Comparison of ENCODE assay signal across 9 mouse cellular contexts in the genomic region with DNA sequence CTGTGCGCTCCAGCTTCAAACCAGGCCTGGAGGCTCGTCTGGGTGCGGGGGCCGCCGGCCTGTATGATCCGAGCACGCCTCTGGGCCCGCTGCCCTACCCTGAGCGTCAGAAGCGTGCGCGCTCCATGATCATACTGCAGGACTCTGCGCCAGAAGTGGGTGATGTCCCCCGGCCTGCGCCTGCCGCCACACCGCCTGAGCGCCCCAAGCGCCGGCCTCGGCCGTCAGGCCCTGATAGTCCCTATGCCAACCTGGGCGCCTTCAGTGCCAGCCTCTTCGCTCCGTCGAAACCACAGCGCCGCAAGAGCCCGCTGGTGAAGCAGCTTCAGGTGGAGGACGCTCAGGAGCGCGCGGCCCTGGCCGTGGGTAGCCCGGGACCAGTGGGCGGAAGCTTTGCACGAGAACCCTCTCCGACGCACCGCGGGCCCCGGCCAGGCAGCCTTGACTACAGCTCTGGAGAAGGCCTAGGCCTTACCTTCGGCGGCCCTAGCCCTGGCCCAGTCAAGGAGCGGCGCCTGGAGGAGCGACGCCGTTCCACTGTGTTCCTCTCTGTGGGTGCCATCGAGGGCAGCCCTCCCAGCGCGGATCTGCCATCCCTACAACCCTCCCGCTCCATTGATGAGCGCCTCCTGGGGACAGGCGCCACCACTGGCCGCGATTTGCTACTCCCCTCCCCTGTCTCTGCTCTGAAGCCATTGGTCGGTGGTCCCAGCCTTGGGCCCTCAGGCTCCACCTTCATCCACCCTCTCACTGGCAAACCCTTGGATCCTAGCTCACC. TPM values are rescaled to one million over a fixed set of nuclear protein-coding genes. Genes with fewer than 3 reads are reported as not detected.
A peak's percentile ranks its signal among the peaks of the same experiment; 100 is the strongest.
DNase-seq lines count a peak whose midpoint lies in the region; ATAC-seq lines count a peak whose summit lies in the region.
"Had no signal": no experiment of that assay in that cellular context is flagged by ENCODE, and none has a peak within 500 bp of the region (broad histone marks: within the 10 kb centered on the region; RNA-seq: fewer than 3 reads in every experiment).

No protein-coding gene starts in this region.

- WGBS in midbrain, embryonic 11.5 days, result 8% methylated on average over 58 of the region's 58 CpGs

- no peaks in the 10 kb centered on the region for H3K9me3 ChIP-seq in midbrain, embryonic 11.5 days (ENCODE audit: control insufficient read depth, low read length)

- DNase-seq in layer of hippocampus, postnatal 10 days (ENCODE audit: low spot score in 2 of 2), result peak; percentile 62 to 65
- no peak for DNase-seq in layer of hippocampus, postnatal 36 days
- peak; percentile 66 to 70 for DNase-seq in cerebellum, postnatal 14 days
- peak; percentile 36 for DNase-seq in heart, postnatal 4 days
- peak; percentile 94 for DNase-seq in midbrain, embryonic 11.5 days (ENCODE audit: low spot score, missing footprints)
- DNase-seq in natural killer cell, adult 2 months (ENCODE audit: low spot score in 2 of 2), result no peak
- no peak for DNase-seq in spleen, postnatal 4 days (ENCODE audit: low spot score in 2 of 2)

- H3K9ac ChIP-seq in midbrain, embryonic 11.5 days (ENCODE audit: low read length), result peak overlapping the region; percentile 48

- peaks cover 12% of the 10 kb centered on the region for H3K4me1 ChIP-seq in midbrain, embryonic 11.5 days (ENCODE audit: control insufficient read depth, insufficient read depth, low read length)

- H3K36me3 ChIP-seq in midbrain, embryonic 11.5 days (ENCODE audit: control insufficient read depth, insufficient read depth, low read length), result no peaks in the 10 kb centered on the region; the same call in 1 of the 2 replicates

- peak overlapping the region; percentile 34 for H3K4me3 ChIP-seq in midbrain, embryonic 11.5 days (ENCODE audit: low read depth, low read length)

- peak; percentile 82 for ATAC-seq in midbrain, embryonic 11.5 days (ENCODE audit: low FRiP score)
- no peak for ATAC-seq in CD4-positive, CD25-positive, alpha-beta regulatory T cell, adult 4 months

- H3K27me3 ChIP-seq in midbrain, embryonic 11.5 days (ENCODE audit: control insufficient read depth, insufficient read depth, low read length), result peaks cover 8% of the 10 kb centered on the region

- no peak overlapping the region for H3K27ac ChIP-seq in midbrain, embryonic 11.5 days (ENCODE audit: low read depth, low read length)

- H3K4me2 ChIP-seq in midbrain, embryonic 11.5 days, result peak overlapping the region; percentile 60

RNA-seq across cellular contexts. Expression of gene Acr, which starts 20.1 kb away (rescaled TPM):
- 1 to 10 TPM; 1.8 to 3.1 TPM for total RNA-seq in layer of hippocampus, postnatal 10 days (2021)
- total RNA-seq in layer of hippocampus, postnatal 36 days (2021), result 1 to 10 TPM in 1 of 2 experiments, under 1 TPM in 1; 0.91 to 1.2 TPM
- 1 to 10 TPM in 1 of 2 experiments, under 1 TPM in 1; 0.76 to 1.3 TPM for total RNA-seq in heart, postnatal 4 days (2021)
- polyA plus RNA-seq in midbrain, embryonic 11.5 days (2014; fragmentation: Nextera tagmentation; extraction: Ambion mirVana), result 0.42 and 0.43 TPM in 2 replicates
- polyA plus RNA-seq in CD4-positive, CD25-positive, alpha-beta regulatory T cell, adult 4 months (2017; shearing (Covaris generic)), result not detected
- total RNA-seq: liver, adult 2 months had no signal

RNA-seq across cellular contexts. Expression of gene Rabl2, which starts 43.7 kb away (rescaled TPM):
- total RNA-seq in layer of hippocampus, postnatal 10 days (2021), result 10 to 100 TPM; 31.4 to 36.3 TPM
- total RNA-seq in layer of hippocampus, postnatal 36 days (2021), result 10 to 100 TPM; 27.1 to 31.2 TPM
- 1 to 10 TPM; 6.9 to 8.3 TPM for total RNA-seq in heart, postnatal 4 days (2021)
- 84.3 and 87.3 TPM in 2 replicates for polyA plus RNA-seq in midbrain, embryonic 11.5 days (2014; fragmentation: Nextera tagmentation; extraction: Ambion mirVana)
- 1 to 10 TPM; 1.3 to 2.2 TPM for polyA plus RNA-seq in CD4-positive, CD25-positive, alpha-beta regulatory T cell, adult 4 months (2017; shearing (Covaris generic))

RNA-seq across cellular contexts. Expression of gene Shank3, which starts 48.6 kb away (rescaled TPM):
- 100 to 1,000 TPM; 221 to 225 TPM for total RNA-seq in layer of hippocampus, postnatal 10 days (2021)
- 100 to 1,000 TPM; 244 to 255 TPM for total RNA-seq in layer of hippocampus, postnatal 36 days (2021)
- 10 to 100 TPM; 70.0 to 73.7 TPM for total RNA-seq in heart, postnatal 4 days (2021)
- 2.2 TPM in 2 replicates for polyA plus RNA-seq in midbrain, embryonic 11.5 days (2014; fragmentation: Nextera tagmentation; extraction: Ambion mirVana)
- not detected for polyA plus RNA-seq in CD4-positive, CD25-positive, alpha-beta regulatory T cell, adult 4 months (2017; shearing (Covaris generic))

Comparison
In these comparisons a context has a peak if more than half of its experiments do, and no peak if none do; other contexts are left out.
1. DNase-seq: peak in layer of hippocampus, postnatal 10 days (2 of 2), cerebellum, postnatal 14 days (2 of 2), heart, postnatal 4 days (single experiment) and midbrain, embryonic 11.5 days (single experiment); none in layer of hippocampus, postnatal 36 days (0 of 2), natural killer cell, adult 2 months (0 of 2) and spleen, postnatal 4 days (0 of 2).